Mouse (Mus musculus) liver, embryonic 18 days (tissue): Measurements from ENCODE around the gene Tmem108. TPM values are rescaled to one million over a fixed set of nuclear protein-coding genes. Genes with fewer than 3 reads are reported as not detected.

ENCODE experiments used
- polyA plus RNA-seq: library from polyadenylated mRNA; depleted of rRNA; stranded (reverse); fragments of >200 nt; gene quantifications from 2 replicates; pipeline ENCODE4 v1.2.3, GENCODE M21; 2012; rRNA removed

Gene Tmem108
- 1.3 and 2.0 TPM in 2 replicates for polyA plus RNA-seq

GRCm38 (mm10) chr9:103761647-103762084 lies at the start of gene Tmem108:
Tmem108 (minus strand) TSS chr9:103761837.

GRCm38 (mm10) chr9:103480044-103480576 lies 281.5 kb downstream of the Tmem108 start, which contains the start of gene Bfsp2:
Bfsp2 (minus strand) TSS chr9:103480420.

Other genes with a start within 250 kb of the Tmem108 start
- 4.5 and 4.8 TPM in 2 replicates for gene Nphp3, start 240.7 kb upstream of the Tmem108 start, polyA plus RNA-seq